7 mouse cellular contexts compared by ENCODE assay signal in the genomic region with DNA sequence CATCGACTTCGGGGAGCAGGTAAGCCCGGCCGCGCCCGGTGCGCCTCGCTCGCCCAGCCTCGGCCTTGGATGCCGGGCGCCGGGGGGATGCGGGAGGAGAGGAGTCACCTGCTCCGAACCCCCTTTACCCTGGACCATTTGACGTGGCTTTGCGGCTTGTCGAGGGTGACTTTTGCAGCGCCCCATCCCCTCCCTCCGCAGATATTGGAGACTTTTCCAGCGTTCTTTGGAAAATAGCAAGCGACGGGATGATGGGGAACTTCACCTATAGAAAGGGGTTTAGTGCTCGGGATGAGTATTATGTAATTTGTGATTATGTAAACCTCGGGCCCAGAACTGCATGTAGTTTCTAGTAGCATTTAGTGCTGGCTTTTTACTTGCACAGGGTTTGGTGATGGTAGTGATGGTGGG. TPM values are rescaled to one million over a fixed set of nuclear protein-coding genes. Genes with fewer than 3 reads are reported as not detected.
DNase-seq lines count a peak whose midpoint lies in the region; ATAC-seq lines count a peak whose summit lies in the region.

No protein-coding gene starts in this region.

- no peak for DNase-seq in embryonic facial prominence, embryonic 14.5 days (ENCODE audit: low spot score)
- no peak for DNase-seq in thymus, postnatal 14 days
- no peak for DNase-seq in kidney, postnatal 36 days

- H3K4me3 ChIP-seq in megakaryocyte, embryonic 14.5 days (replicated peaks) = peak overlapping the region; percentile 95
- peak overlapping the region; percentile 80 for H3K4me3 ChIP-seq in embryonic facial prominence, embryonic 14.5 days (ENCODE audit: low read depth, low read length)
- peak overlapping the region; percentile 83 for H3K4me3 ChIP-seq in intestine, embryonic 16.5 days (ENCODE audit: low read length)
- H3K4me3 ChIP-seq in neural tube, embryonic 14.5 days (ENCODE audit: low read depth, low read length) = peak overlapping the region; percentile 82

- peak overlapping the region; percentile 83 for H3K4me2 ChIP-seq in embryonic facial prominence, embryonic 14.5 days (ENCODE audit: low read depth, low read length)
- peak overlapping the region; percentile 89 for H3K4me2 ChIP-seq in intestine, embryonic 16.5 days (ENCODE audit: low read depth, low read length)
- H3K4me2 ChIP-seq in neural tube, embryonic 14.5 days (ENCODE audit: low read depth, low read length) = peak overlapping the region; percentile 68

- peaks cover 8% of the 10 kb centered on the region for H3K36me3 ChIP-seq in megakaryocyte, embryonic 14.5 days (replicated peaks; ENCODE audit: low read length)
- no peaks in the 10 kb centered on the region for H3K36me3 ChIP-seq in embryonic facial prominence, embryonic 14.5 days (ENCODE audit: control insufficient read depth, insufficient read depth, low read length)
- H3K36me3 ChIP-seq in intestine, embryonic 16.5 days (ENCODE audit: control insufficient read depth, insufficient read depth, low read length) = no peaks in the 10 kb centered on the region; the same call in 1 of the 2 replicates
- no peaks in the 10 kb centered on the region for H3K36me3 ChIP-seq in neural tube, embryonic 14.5 days (ENCODE audit: control insufficient read depth, insufficient read depth, low read length)

- peaks cover 3% of the 10 kb centered on the region; the same call in 1 of the 2 replicates for H3K9me3 ChIP-seq in megakaryocyte, embryonic 14.5 days
- no peaks in the 10 kb centered on the region for H3K9me3 ChIP-seq in embryonic facial prominence, embryonic 14.5 days (ENCODE audit: control insufficient read depth, low read length)
- no peaks in the 10 kb centered on the region for H3K9me3 ChIP-seq in intestine, embryonic 16.5 days (ENCODE audit: control insufficient read depth, low read length)
- no peaks in the 10 kb centered on the region for H3K9me3 ChIP-seq in neural tube, embryonic 14.5 days (ENCODE audit: control insufficient read depth, low read length)

- no peak for ATAC-seq in megakaryocyte, adult 5-6 weeks (ENCODE audit: poor library complexity, severe bottlenecking)
- peak; percentile 20; the same call in 1 of the 2 replicates for ATAC-seq in embryonic facial prominence, embryonic 14.5 days (ENCODE audit: low read depth)
- no peak for ATAC-seq in intestine, embryonic 16.5 days
- ATAC-seq in neural tube, embryonic 14.5 days (ENCODE audit: low read depth) = no peak; the same call in 1 of the 2 replicates

- H3K27me3 ChIP-seq in megakaryocyte, embryonic 14.5 days (replicated peaks) = peaks cover 20% of the 10 kb centered on the region
- no peaks in the 10 kb centered on the region for H3K27me3 ChIP-seq in embryonic facial prominence, embryonic 14.5 days (replicated peaks; ENCODE audit: control insufficient read depth, insufficient read depth, low read length)
- no peaks in the 10 kb centered on the region for H3K27me3 ChIP-seq in intestine, embryonic 16.5 days (replicated peaks; ENCODE audit: control insufficient read depth, insufficient read depth, low read length)
- H3K27me3 ChIP-seq in neural tube, embryonic 14.5 days (ENCODE audit: control insufficient read depth, insufficient read depth, low read length) = no peaks in the 10 kb centered on the region

- peak overlapping the region; percentile 81 for H3K9ac ChIP-seq in embryonic facial prominence, embryonic 14.5 days (ENCODE audit: low read depth, low read length)
- peak overlapping the region; percentile 85 for H3K9ac ChIP-seq in intestine, embryonic 16.5 days (ENCODE audit: low read depth, low read length)
- H3K9ac ChIP-seq in neural tube, embryonic 14.5 days (replicated peaks; ENCODE audit: low read depth, low read length) = peak overlapping the region; percentile 94

- H3K27ac ChIP-seq in embryonic facial prominence, embryonic 14.5 days (replicated peaks; ENCODE audit: low read depth, low read length) = peak overlapping the region; percentile 77; the same call in 1 of the 2 replicates
- H3K27ac ChIP-seq in intestine, embryonic 16.5 days (ENCODE audit: low read length) = peak overlapping the region; percentile 83
- peak overlapping the region; percentile 96 for H3K27ac ChIP-seq in neural tube, embryonic 14.5 days (ENCODE audit: low read depth, low read length)

- peaks cover 34% of the 10 kb centered on the region for H3K4me1 ChIP-seq in megakaryocyte, embryonic 14.5 days
- H3K4me1 ChIP-seq in embryonic facial prominence, embryonic 14.5 days (ENCODE audit: control insufficient read depth, insufficient read depth, low read length) = peaks cover 4% of the 10 kb centered on the region; the same call in 1 of the 2 replicates
- H3K4me1 ChIP-seq in intestine, embryonic 16.5 days (ENCODE audit: control insufficient read depth, insufficient read depth, low read length) = no peaks in the 10 kb centered on the region; the same call in none of the 2 replicates
- H3K4me1 ChIP-seq in neural tube, embryonic 14.5 days (ENCODE audit: control insufficient read depth, insufficient read depth, low read length) = peaks cover 9% of the 10 kb centered on the region; the same call in 1 of the 2 replicates

- under 1% methylated on average over 13 of the region's 25 CpGs for WGBS in embryonic facial prominence, embryonic 14.5 days
- under 1% methylated on average over 25 of the region's 25 CpGs for WGBS in intestine, embryonic 16.5 days
- WGBS in neural tube, embryonic 14.5 days = under 1% methylated on average over 25 of the region's 25 CpGs

RNA-seq across cellular contexts. Expression of gene Ank, which starts 0.6 kb away (rescaled TPM):
- polyA plus RNA-seq in megakaryocyte, embryonic 14.5 days (2012; ENCODE audit: insufficient read depth, low replicate concordance) = 4.7 and 5.0 TPM in 2 replicates
- total RNA-seq in megakaryocyte, adult 5-6 weeks (2015) = 44.6 and 46.5 TPM in 2 replicates
- 12.7 and 15.5 TPM in 2 replicates for total RNA-seq in megakaryocyte, adult 5-6 weeks (2017)
- polyA plus RNA-seq in embryonic facial prominence, embryonic 14.5 days (2014; fragmentation: Nextera tagmentation; extraction: Ambion mirVana) = 15.5 and 18.0 TPM in 2 replicates
- polyA plus RNA-seq in intestine, embryonic 16.5 days (2015; fragmentation: Nextera tagmentation; extraction: Ambion mirVana) = 5.9 and 12.1 TPM in 2 replicates
- polyA plus RNA-seq in neural tube, embryonic 14.5 days (2014; fragmentation: Nextera tagmentation; extraction: Ambion mirVana) = 18.0 and 19.5 TPM in 2 replicates
